Mouse (Mus musculus): ENCODE results near the gene Ptpn21. TPM values are rescaled to one million over a fixed set of nuclear protein-coding genes. Genes with fewer than 3 reads are reported as not detected.

Ptpn21 gene
- polyA plus RNA-seq, 1 experiment from 2014 or later: 10.8 TPM

- Histone ChIP-seq H3K4me3 (peak overlapping the region; percentile 76), H3K4me2 (peak overlapping the region; percentile 73), H3K27me3 (no peaks in the 10 kb centered on the region), H3K9me3 (no peaks in the 10 kb centered on the region), H3K36me3 (peaks cover 2% of the 10 kb centered on the region; the same call in 1 of the 2 replicates), H3K4me1 (no peaks in the 10 kb centered on the region), H3K9ac (peak overlapping the region; percentile 61), H3K27ac (no peak overlapping the region)
- WGBS: 3% methylated on average over 16 of the region's 16 CpGs
- ATAC-seq (ENCODE audit: insufficient number of reproducible peaks, low FRiP score, low TSS enrichment, low read depth): peak; percentile 78
Measured at GRCm38 (mm10) chr12:98628260-98628970, 108.8 kb downstream of the Ptpn21 start.

GRCm38 (mm10) chr12:98627392-98628259 lies 109.6 kb downstream of the Ptpn21 start, which contains the start of gene Spata7:
Gene Spata7, plus strand, starts transcription at chr12:98628157.
- Histone ChIP-seq H3K9me3 (no peaks in the 10 kb centered on the region), H3K27ac (no peak within 1 kb of the TSS), H3K4me1 (no peaks in the 10 kb centered on the region), H3K27me3 (no peaks in the 10 kb centered on the region), H3K36me3 (no peaks in the 10 kb centered on the region), H3K9ac (peak within 1 kb of the TSS; percentile 61), H3K4me3 (peak within 1 kb of the TSS; percentile 76), H3K4me2 (peak within 1 kb of the TSS; percentile 73)
- ATAC-seq (ENCODE audit: insufficient number of reproducible peaks, low FRiP score, low TSS enrichment, low read depth): peak; percentile 86
- WGBS: 4% methylated on average over 32 of the region's 32 CpGs

Other genes starting within 250 kb of the Ptpn21 start
- 0.22 and 0.24 TPM in 2 replicates for gene Kcnk10, start 159.1 kb downstream of the Ptpn21 start, polyA plus RNA-seq (2015; fragmentation: Nextera tagmentation; extraction: Ambion mirVana)
- gene Spata7, start 109.2 kb downstream of the Ptpn21 start, polyA plus RNA-seq (2015; fragmentation: Nextera tagmentation; extraction: Ambion mirVana): 11.6 and 11.8 TPM in 2 replicates
- gene Zc3h14, start 9.6 kb upstream of the Ptpn21 start, polyA plus RNA-seq (2015; fragmentation: Nextera tagmentation; extraction: Ambion mirVana): 103 and 109 TPM in 2 replicates
- gene Eml5, start 164.1 kb upstream of the Ptpn21 start, polyA plus RNA-seq (2015; fragmentation: Nextera tagmentation; extraction: Ambion mirVana): 1.9 and 2.0 TPM in 2 replicates
- 24.4 and 25.2 TPM in 2 replicates for gene Ttc8, start 183.2 kb upstream of the Ptpn21 start, polyA plus RNA-seq (2015; fragmentation: Nextera tagmentation; extraction: Ambion mirVana)

All from limb, embryonic 15.5 days (tissue).